Mouse (Mus musculus): ENCODE measurements around the gene Larp1.

The Larp1 gene

GRCm38 (mm10) chr11:58003734-58004133 is 5.1 kb upstream of the Larp1 start:
- no peak for DNase-seq

- no peak for DNase-seq
Observed at GRCm38 (mm10) chr11:58005110-58005509, 3.8 kb upstream of the Larp1 start.

DNA sequence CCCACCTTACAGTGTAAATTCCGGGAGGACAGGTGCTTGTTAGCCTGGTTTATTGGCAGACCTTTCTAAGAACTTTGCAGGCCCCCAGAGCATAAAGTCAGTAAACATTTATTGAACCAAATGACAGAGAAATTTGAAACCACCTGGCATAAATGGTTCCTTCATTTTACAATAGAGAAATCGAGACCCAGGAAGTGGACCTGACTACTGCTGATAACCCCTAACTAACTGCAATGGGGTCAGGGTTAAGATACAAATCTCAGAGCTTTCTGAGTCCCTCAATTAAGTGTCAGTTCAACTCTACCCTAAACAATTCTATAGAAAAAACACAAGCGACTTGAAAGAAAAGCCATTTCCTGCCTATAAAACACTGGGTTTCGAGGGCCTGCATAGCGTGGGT is 851 bp upstream of the Larp1 start:
- DNase-seq = no peak

GRCm38 (mm10) chr11:58008437-58009050 is 320 bp upstream of the Larp1 start:
- peak; percentile 82 for DNase-seq

DNA sequence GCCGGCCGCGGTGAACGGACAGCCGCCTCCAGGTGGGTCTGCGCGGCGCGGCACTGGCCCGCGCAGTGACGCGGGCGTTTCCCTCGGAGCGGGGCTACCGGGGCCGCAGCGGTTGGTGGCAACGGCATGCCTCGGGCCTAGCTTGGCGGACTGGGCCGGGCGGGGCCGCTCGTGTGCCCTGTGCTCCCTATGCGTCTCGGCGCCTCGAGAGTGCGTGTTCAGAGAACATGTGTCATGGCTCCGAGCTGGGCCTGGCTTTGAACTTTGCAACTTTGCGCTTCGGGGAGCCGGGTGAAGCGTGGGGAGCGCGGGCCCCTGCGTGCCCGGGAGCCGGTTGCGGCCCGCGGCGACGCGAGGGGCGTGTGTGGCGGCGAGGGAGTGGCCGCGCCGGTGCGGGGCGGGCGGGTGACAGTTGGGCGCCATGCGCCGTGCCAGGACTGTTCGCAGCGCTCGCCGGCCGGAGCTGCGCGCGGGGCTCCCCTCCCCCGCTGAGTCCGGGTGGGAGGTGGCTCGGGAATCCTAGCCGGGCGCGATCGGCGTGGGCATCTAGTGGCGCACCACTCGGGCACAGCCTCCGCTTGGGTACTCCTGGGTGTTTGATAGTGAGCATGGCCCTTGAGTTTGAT is 765 bp downstream of the Larp1 start:
- peak; percentile 80 for DNase-seq

DNA sequence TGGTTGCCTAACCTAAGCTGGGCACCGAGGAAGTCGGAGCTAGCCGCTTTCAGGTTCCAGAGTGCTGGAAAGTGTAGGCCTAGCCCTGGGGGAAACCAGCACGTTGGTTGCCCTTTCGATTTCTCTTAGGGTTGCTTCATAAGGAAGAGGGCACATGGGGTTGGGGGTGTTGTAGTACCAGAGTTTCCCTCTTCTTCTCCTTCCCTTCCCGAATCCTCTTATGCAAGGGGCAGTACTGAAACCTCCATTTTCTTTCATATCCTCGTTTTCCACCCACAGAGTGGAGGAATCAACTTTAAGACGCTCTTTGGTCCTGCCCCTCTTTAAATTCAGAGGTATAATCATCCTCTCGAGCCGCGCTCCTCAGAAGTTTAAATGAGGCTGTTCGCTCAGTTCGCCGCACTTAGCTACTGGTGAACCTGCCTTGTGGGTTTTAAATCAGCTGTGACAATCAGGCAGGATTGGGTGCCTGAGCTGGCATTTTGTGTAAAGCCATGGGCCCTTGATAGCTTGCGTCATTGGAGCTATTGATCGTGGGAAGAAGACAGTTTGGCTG is 1.4 kb downstream of the Larp1 start:
- no peak for DNase-seq

GRCm38 (mm10) chr11:58010930-58011329 is 2.1 kb downstream of the Larp1 start:
- DNase-seq = no peak

DNA sequence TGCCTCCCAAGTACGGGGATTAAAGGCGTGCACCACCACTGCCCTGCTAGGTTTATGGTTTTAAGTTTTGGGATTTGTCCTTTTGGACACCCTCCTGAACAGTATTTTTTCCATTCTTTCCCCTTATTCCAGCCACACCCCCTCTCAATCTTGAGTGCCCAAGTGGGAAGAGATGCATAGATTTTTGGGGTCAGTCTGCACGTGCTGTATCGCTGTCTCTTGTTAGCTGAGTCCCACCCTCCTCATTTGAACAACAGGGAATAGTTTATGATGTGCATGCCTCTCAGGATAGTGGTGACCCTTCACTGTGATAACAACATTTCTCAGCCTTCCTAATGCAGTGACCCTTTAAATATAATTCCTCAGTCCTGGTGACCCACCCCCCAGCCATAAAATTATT is 2.9 kb downstream of the Larp1 start:
- no peak for DNase-seq

GRCm38 (mm10) chr11:58012674-58013073 is 3.8 kb downstream of the Larp1 start:
- no peak for DNase-seq

GRCm38 (mm10) chr11:58013100-58013499 is 4.2 kb downstream of the Larp1 start:
- DNase-seq = no peak

DNA sequence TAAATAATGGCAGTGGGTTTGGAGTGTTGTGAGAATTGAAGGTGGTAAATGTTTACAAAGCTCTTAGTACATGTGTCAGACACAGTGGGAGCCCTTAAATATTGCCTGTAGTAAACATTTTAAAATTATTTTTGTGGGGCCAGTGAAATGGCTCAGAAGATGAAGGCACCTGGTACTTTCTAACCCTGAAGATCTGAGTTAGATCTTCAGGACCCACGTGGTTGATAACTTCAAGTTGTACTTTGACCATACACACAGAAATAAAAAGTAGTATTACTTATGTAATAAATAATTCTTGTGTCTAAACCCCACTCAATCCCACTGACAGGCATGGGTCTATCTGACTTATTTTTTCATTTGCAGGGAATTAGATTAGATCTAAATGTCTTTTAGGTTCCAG is 5.7 kb downstream of the Larp1 start:
- DNase-seq = no peak

- no peak for DNase-seq
Observed at GRCm38 (mm10) chr11:58015339-58015738, 6.5 kb downstream of the Larp1 start.

DNA sequence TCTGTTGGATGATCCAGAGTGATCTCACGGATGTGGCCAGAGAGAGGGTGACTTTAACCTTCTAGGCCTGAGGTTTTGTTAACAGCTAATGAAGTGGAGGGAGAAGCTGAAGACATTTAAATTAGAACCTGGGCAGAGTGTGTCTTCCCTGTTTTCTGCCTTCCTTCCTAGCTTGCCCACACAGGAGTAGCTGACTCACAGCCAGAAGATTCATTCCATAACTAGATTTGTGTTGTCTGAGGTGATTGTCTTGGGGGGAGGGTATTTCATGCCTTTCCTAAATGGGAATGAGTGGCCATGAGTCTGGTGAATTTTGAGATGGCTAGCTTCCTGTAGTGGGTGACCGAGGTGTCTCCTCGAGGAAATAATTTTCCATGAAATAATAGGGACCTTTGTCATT is 7.5 kb downstream of the Larp1 start:
- no peak for DNase-seq

- DNase-seq = no peak
Observed at GRCm38 (mm10) chr11:58017422-58017821, 8.6 kb downstream of the Larp1 start.

GRCm38 (mm10) chr11:58018287-58018686 is 9.4 kb downstream of the Larp1 start:
- no peak for DNase-seq

DNA sequence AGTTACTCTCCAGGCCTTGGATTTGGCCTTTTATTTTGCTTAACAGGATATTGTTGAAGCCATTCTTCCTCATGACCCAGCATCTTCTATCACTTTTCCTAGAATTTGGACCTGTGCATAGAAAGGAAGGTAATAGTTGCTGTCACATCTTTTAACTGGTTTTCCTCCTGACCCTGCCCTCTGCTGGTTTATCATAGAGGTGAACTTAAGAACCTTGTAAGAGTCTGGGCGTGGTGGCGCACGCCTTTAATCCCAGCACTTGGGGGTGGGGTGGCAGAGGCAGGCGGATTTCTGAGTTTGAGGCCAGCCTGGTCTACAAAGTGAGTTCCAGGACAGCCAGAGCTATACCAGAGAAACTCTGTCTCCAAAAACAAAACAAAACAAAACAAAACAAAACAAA is 9.8 kb downstream of the Larp1 start:
- no peak for DNase-seq

DNA sequence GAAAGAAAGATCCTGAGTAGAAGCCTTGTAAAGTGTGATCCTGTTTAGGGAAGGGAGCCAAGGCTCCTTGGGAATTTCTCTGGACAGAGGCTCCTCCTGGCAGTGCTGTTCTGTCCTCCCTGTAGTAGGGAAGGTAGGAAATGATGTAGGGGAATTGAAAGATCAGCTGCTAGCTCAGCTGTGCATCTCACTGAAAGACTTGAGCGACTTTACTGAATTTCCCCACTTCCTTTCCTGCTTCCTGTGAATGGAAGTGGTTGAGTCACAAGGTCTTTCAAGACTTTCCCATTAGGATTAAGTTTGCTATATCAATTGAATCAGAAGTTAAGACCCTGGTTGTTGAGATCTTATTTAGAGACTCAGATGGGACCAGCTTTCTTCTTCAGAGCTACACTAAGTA is 12.2 kb downstream of the Larp1 start:
- no peak for DNase-seq

GRCm38 (mm10) chr11:58021618-58022017 is 12.8 kb downstream of the Larp1 start:
- no peak for DNase-seq

DNA sequence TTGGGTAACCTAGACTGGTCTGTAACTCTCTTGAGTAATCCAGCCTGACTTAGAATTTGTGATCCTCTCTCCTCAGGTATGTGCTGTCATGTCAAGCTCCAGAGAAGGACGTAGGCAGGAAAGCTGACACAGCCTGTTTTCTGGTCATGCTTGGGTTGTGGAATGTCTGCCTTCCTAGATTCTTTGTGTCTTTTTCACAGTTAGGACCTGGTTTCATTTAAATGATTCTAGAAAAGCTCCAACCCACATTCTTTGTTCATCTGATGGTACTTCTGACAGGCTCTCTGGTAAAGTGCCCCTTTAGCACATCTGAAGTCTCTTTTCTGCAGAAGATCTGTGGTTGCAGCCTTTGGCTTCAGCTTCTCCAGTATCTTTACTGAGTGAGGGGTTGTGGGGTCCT is 15.4 kb downstream of the Larp1 start:
- no peak for DNase-seq

DNA sequence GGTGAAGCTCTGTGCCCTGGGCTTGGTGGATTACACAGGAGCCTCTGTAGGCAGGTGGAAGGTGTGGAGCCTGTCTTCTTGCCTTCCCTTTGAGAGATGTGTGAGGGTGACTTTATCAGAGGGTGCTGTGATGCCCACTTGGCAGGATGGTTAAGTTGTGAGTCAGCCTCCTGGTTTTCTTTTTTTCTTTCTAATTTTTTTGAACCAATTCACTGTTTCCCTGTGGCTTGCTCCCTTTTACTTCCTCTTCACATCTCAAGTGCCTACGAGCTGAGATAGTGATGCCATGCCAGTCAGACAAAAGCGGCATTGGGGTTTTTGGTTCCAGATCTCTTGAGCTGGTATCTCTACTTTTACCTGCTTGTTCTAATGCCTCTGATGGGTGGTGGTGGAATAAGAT is 15.8 kb downstream of the Larp1 start:
- DNase-seq = no peak

GRCm38 (mm10) chr11:58025881-58026280 is 17.0 kb downstream of the Larp1 start:
- DNase-seq = no peak

GRCm38 (mm10) chr11:58026337-58026736 is 17.5 kb downstream of the Larp1 start:
- DNase-seq = no peak

- no peak for DNase-seq
Observed at GRCm38 (mm10) chr11:58026860-58027259, 18.0 kb downstream of the Larp1 start.

- no peak for DNase-seq
Observed at GRCm38 (mm10) chr11:58028981-58029380, 20.1 kb downstream of the Larp1 start.

DNA sequence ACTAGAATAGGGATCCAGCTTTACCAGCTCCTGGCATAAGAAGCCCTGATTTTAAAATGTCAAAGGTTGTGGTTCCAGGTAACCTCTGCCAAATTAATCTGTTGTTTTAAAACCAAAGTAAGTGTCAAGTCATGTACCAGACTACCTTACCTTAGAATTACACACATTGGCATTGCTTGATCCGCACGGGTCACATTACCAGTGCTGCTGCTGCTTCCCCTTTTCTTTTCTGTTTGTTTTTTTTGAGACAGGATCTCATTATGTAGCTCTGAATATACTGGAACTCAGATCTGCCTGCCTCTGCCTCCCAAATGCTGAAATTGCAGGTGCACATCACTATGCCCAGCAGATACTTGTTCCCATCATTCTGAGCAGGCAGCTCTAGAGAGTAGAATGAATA is 21.0 kb downstream of the Larp1 start:
- no peak for DNase-seq

All from right cerebral cortex, postnatal 25 days (tissue).